Mouse (Mus musculus) hindbrain, embryonic 10.5 days (tissue): ENCODE measurements around the gene Baz1b. TPM values are rescaled to one million over a fixed set of nuclear protein-coding genes. Genes with fewer than 3 reads are reported as not detected.

ENCODE experiments used
- DNase-seq: peaks from one replicate; pipeline ENCODE4 v3.0.0-alpha.2; 2017; ENCODE audit warnings: low spot score
- H3K27ac ChIP-seq: fragments of 300-500 bp; sonication (generic); 2 replicates; pipeline ENCODE4 v1.5.1; 2016; ENCODE audit warnings: mild to moderate bottlenecking, moderate library complexity
- H3K27me3 ChIP-seq: fragments of 300-500 bp; sonication (generic); 2 replicates; pipeline ENCODE4 v1.6.1; 2016; ENCODE audit warnings: mild to moderate bottlenecking; ENCODE audit not compliant: poor library complexity, insufficient read depth, severe bottlenecking
- H3K36me3 ChIP-seq: fragments of 300-500 bp; sonication (generic); 2 replicates; pipeline ENCODE4 v1.6.1; 2016; ENCODE audit warnings: mild to moderate bottlenecking, moderate library complexity
- H3K4me1 ChIP-seq: fragments of 300-500 bp; sonication (generic); replicated peaks from 2 replicates; pipeline ENCODE4 v1.6.1; 2016; ENCODE audit warnings: mild to moderate bottlenecking
- H3K4me3 ChIP-seq: fragments of 300-500 bp; sonication (generic); 2 replicates; pipeline ENCODE4 v1.5.1; 2016; ENCODE audit warnings: mild to moderate bottlenecking, moderate library complexity
- H3K9me3 ChIP-seq: fragments of 300-500 bp; sonication (generic); 2 replicates; pipeline ENCODE4 v1.6.1; 2016; ENCODE audit warnings: mild to moderate bottlenecking, moderate library complexity
- WGBS: fragments of 180-500 bp; shearing (Covaris S2); methylation state at CpG from one replicate; pipeline ENCODE4 v1.1.7; 2016; 5-methylcytosine and 5-hydroxymethylcytosine counted together
- polyA plus RNA-seq: library from polyadenylated mRNA; unstranded; fragments of >200 nt; fragmentation: Nextera tagmentation; extraction: Ambion mirVana; gene quantifications from 2 replicates; pipeline ENCODE4 v1.2.1, GENCODE M21; 2016

Gene Baz1b
- polyA plus RNA-seq, 1 experiment from 2014 or later, result 41.1 TPM

DNA sequence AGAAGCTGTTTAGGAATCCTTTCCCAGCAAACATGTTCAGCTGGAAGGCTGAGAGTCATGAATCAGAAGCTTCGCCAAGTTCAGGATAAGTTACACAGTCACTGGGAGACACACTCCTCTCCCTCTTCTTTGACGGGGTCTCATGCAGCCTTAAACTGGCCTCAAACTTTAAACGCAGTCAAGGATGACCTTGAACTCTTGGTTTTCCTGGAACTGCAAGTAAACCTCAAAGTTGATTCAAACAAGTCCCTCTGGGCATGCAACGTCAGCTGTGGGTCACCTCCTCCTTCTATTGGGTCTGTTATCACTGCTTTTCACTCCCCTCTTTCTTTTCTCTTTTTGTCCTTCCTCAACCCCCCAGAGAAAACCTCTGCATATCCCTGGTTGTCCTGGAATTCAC, 20.2 kb upstream of the Baz1b start:
- no peaks in the 10 kb centered on the region for H3K9me3 ChIP-seq
- DNase-seq, result no peak
- no peaks in the 10 kb centered on the region for H3K27me3 ChIP-seq
- H3K4me3 ChIP-seq, result no peak overlapping the region
- WGBS, result 89% methylated on average over 4 of the region's 4 CpGs
- H3K27ac ChIP-seq, result no peak overlapping the region
- peaks cover 38% of the 10 kb centered on the region for H3K36me3 ChIP-seq
- peaks cover 22% of the 10 kb centered on the region for H3K4me1 ChIP-seq

DNA sequence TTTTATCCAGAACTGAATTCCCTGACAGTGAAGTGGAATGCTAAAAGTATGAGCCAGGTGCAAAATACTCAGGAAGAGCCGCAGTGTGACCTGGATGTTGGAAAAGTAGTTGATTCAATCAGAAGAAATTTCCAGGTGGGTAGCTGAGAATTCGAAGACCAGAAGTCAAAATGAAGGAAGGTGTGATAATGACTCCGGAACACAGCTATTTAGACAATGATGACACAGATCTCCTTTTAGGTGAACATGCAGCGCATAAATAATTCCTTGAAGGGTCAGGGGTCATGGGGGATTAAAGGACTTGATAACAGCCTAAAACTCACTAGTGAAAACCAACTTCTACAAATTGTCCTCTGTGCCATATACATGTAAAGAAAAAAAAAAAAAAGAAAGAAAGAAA, 19.6 kb upstream of the Baz1b start:
- H3K27me3 ChIP-seq, result no peaks in the 10 kb centered on the region
- WGBS, result 97% methylated on average over 4 of the region's 4 CpGs
- peak overlapping the region; percentile 81; the same call in 1 of the 2 replicates for H3K4me3 ChIP-seq
- peaks cover 38% of the 10 kb centered on the region for H3K36me3 ChIP-seq
- no peak for DNase-seq
- H3K4me1 ChIP-seq, result peaks cover 22% of the 10 kb centered on the region
- no peaks in the 10 kb centered on the region for H3K9me3 ChIP-seq
- no peak overlapping the region for H3K27ac ChIP-seq

DNA sequence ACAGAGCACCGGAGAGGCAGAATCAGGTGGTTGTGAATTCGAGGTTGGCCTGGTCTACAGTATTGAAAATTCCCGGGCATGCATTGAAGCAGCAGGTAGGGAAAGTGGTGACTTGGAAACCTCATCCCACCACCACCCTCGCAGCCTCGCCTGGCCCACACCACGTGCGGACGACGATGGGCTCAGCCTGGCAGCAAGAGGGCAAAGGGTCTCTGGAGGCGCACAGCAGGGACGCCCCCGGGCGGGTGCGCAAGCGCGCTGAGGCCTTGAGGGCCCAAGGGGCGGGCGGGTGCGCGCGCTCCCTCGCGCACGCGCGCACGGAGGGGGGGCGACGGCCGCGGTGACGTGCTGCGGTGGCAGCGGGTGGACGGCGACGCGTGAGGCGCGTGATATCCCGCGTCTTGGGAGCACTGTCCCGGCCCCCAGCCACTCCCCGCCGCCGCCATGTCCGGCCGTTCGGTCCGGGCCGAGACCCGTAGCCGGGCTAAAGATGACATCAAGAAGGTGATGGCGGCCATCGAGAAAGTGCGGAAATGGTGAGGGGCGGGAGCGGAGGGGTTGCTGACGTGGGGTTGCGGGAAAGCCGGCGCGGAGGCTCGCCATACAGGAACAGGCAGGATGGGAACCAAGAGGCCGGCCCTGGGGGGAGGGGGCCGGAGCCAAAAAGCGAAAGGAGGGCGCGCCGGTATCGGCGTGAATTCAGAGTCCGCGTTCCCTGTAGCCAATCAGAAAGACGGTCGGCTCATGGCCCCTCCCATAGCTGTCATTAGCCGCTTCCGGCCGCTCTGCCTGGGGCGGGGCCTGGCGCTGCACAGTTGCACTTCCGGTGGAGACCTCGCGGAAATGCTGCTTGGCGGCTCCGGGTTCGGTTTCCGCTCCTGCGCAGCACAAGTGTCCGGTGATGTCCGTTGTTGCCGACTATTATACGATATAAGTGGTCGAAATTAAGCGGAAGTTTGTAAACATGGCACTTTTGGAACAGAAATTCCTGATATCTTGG, 18.7 kb upstream of the Baz1b start, which contains the start of gene Bcl7b:
Gene Bcl7b, plus strand, starts transcription at position 221 of the 1,000 bp plus-strand sequence.
- WGBS, result 3% methylated on average over 95 of the region's 95 CpGs
- Histone ChIP-seq H3K4me1 (peaks cover 22% of the 10 kb centered on the region), H3K4me3 (peak within 1 kb of the TSS; percentile 81)

DNA sequence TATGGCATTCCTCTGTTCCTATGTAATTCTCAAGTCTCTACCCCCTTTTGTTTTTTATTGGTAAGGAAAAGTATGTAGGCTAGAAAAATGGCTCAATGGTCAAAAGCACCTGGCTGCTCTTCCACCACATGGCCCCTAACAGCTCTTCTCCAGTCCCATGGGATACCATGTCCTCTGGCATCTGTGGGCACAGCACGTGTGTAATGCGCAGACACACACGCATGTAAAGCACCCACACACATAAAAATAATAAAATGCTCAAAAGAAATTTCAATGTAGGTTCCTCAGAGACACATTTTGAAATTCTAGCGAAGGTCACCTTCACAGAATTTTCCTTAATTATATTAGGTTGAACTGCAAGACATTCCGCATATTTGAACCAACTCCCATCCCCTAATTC, 17.6 kb upstream of the Baz1b start:
- peaks cover 41% of the 10 kb centered on the region for H3K36me3 ChIP-seq
- H3K9me3 ChIP-seq, result no peaks in the 10 kb centered on the region
- DNase-seq, result no peak
- H3K4me3 ChIP-seq, result peak overlapping the region; percentile 81
- 95% methylated on average over 5 of the region's 5 CpGs for WGBS
- peaks cover 22% of the 10 kb centered on the region for H3K4me1 ChIP-seq
- peak overlapping the region; percentile 99 for H3K27ac ChIP-seq
- H3K27me3 ChIP-seq, result no peaks in the 10 kb centered on the region

More for the DNA sequence above, 18.7 kb upstream of the Baz1b start, which contains the start of gene Bcl7b:
- Histone ChIP-seq H3K36me3 (peaks cover 38% of the 10 kb centered on the region), H3K9me3 (no peaks in the 10 kb centered on the region), H3K27me3 (no peaks in the 10 kb centered on the region), H3K27ac (peak within 1 kb of the TSS; percentile 99)
- peak; percentile 98 for DNase-seq

DNA sequence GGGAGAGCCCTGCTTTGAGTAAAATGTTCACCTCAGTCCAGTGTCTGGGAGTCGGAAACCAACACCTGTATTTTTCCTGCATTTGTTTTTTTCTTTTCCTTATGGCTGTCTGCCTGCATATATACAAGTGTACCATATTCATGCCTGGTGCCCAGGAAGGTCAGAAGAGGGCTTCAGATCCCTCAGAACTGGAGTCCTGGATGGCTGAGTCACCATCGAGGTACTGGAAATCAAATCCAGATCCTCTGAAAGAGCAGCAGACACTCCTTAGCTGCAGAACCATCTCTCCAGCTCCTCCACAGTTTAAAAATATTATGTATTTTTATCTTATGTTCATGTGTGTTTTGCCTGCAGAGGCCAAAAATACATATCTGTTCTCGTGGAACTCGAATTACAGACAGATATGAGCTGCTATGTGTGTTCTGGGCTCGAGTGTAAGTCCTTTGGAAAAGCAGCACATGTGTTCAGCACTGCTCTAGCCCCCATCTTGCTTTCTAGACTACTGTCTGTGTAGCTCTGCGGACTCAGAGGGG, 15.3 kb upstream of the Baz1b start:
- WGBS, result 91% methylated on average over 6 of the region's 6 CpGs
- Histone ChIP-seq H3K27ac (no peak overlapping the region), H3K27me3 (no peaks in the 10 kb centered on the region), H3K4me3 (no peak overlapping the region), H3K4me1 (peaks cover 22% of the 10 kb centered on the region), H3K9me3 (no peaks in the 10 kb centered on the region), H3K36me3 (peaks cover 63% of the 10 kb centered on the region)
- DNase-seq, result no peak

DNA sequence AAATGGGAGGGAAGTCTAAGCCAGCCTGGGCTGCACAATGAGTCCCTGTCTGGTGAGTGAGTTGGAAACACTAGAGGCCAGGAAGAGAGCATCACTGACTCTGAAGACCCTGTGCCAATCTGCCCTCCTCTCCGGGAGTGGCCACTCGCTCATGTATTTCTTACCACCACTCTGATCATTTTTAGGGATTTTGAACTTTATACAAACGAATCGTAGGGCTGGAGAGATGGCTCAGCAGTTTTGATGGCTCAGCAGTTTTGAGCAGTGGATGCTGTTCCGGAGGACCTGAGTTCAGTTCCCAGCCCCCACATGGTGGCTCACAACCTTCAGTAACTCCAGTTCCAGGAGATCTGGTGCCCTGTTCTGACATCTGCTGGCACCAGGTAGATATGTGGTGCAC, 14.1 kb upstream of the Baz1b start:
- peaks cover 75% of the 10 kb centered on the region for H3K36me3 ChIP-seq
- H3K9me3 ChIP-seq, result no peaks in the 10 kb centered on the region
- DNase-seq, result no peak
- no peaks in the 10 kb centered on the region for H3K27me3 ChIP-seq
- 94% methylated on average over 5 of the region's 5 CpGs for WGBS
- H3K27ac ChIP-seq, result no peak overlapping the region
- no peak overlapping the region for H3K4me3 ChIP-seq
- H3K4me1 ChIP-seq, result peaks cover 19% of the 10 kb centered on the region

DNA sequence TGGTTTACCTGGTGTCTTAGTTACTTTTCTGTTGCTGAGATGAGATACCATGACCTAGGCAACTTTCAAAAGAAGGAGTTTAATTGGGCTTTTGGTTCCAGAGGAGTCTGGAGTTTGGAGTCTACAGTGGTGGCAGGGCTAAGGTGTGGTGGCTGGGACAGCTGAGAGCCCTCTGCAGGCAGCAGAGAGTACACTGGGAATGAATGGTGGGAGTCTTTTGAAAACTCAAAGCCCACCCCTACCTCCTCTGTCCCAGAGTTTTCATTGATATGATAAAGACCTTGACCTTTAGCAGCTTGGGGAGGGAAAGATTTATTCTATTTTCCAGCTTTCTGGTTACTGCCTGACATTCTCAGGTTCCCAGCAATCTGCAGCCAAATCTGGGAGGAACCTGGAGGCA, 12.0 kb upstream of the Baz1b start:
- DNase-seq, result no peak
- Histone ChIP-seq H3K9me3 (no peaks in the 10 kb centered on the region), H3K27me3 (no peaks in the 10 kb centered on the region), H3K4me1 (peaks cover 4% of the 10 kb centered on the region; the same call in 1 of the 2 replicates), H3K4me3 (no peak overlapping the region), H3K36me3 (peaks cover 95% of the 10 kb centered on the region), H3K27ac (no peak overlapping the region)

DNA sequence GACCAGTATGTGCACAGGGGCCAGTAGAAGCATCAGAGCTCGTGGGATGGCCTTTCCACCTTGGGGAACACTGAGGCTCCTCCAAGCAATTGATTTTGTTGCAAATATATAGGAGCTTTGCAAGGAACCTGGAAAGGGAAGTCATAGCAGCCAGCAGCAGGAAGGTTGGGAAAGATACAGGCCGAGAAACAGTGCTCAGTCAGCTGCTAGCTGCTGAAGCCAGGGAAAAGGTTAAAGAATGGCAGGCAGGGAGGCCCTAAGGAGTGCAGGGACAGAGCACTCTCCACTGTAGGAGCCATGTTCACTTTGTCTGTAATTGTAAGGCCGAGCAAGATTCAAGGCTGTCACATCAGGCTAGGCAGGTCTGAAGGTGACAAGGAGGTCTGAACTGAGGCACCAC, 8.5 kb upstream of the Baz1b start:
- WGBS, result 81% methylated on average over 3 of the region's 3 CpGs
- no peaks in the 10 kb centered on the region for H3K9me3 ChIP-seq
- no peak overlapping the region for H3K27ac ChIP-seq
- no peak for DNase-seq
- H3K4me1 ChIP-seq, result no peaks in the 10 kb centered on the region
- H3K36me3 ChIP-seq, result peaks cover 98% of the 10 kb centered on the region
- no peak overlapping the region for H3K4me3 ChIP-seq
- no peaks in the 10 kb centered on the region for H3K27me3 ChIP-seq

DNA sequence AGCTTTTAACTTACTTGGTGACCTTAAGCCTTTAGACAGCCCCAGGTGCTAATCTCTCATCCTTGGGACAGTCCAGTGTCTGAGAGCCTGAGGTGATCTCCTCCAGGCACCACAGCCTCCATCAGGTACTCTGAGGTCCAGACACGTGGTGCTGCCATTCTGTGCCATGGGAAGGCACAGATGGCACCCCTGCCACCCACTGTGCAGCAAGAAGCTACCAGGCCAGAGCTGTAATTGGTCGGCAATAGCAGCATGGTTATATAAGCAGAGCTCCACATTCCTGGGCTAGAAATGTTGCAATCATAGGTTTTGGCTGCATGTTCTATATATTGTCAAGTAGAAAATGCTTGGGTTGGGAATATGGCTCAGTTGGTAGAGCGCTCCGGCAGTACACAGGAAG, 8.1 kb upstream of the Baz1b start:
- Histone ChIP-seq H3K4me1 (no peaks in the 10 kb centered on the region), H3K9me3 (no peaks in the 10 kb centered on the region), H3K4me3 (no peak overlapping the region), H3K27me3 (no peaks in the 10 kb centered on the region), H3K27ac (no peak overlapping the region), H3K36me3 (peaks cover 96% of the 10 kb centered on the region)
- DNase-seq, result no peak
- WGBS, result 86% methylated on average over 4 of the region's 4 CpGs

DNA sequence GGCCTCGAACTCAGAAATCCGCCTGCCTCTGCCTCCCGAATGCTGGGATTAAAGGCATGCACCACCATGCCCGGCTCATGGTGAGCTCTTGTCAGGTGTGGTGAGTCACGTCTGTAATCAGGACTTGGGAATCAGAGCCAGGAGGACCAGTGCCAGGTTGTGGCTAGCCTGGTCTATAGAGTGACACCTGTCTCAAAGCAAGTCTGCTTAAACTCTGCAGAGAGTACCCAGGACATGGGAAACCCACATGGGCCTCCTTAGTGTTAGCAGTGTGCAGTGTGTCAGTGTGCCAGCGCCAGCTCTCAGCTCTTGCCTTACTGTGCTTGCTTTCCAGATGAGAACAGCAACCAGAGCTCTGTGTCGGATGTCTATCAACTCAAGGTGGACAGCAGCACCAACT, 7.4 kb upstream of the Baz1b start:
- peaks cover 3% of the 10 kb centered on the region; the same call in 1 of the 2 replicates for H3K9me3 ChIP-seq
- 95% methylated on average over 7 of the region's 7 CpGs for WGBS
- no peaks in the 10 kb centered on the region for H3K27me3 ChIP-seq
- H3K27ac ChIP-seq, result no peak overlapping the region
- H3K36me3 ChIP-seq, result peaks cover 95% of the 10 kb centered on the region
- no peak overlapping the region for H3K4me3 ChIP-seq
- DNase-seq, result no peak
- H3K4me1 ChIP-seq, result no peaks in the 10 kb centered on the region

DNA sequence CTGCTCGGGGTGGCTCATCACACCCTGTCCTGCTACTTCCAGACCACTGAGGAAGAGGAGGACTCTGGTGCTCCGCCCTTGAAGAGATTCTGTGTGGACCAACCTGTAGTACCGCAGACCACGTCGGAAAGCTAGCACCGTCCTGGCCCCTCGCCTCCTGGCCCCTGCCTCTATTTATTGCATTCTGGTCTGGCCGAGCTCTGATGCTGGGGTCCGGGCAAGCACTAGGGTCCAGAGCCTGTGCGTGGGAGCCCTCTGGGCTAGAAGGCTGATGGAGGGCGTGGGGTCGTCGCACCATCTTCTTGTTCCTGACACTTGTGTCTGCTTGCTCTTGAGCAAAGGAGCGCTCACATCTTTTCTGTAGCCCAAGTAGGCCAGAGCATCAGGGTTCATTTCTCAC, 6.3 kb upstream of the Baz1b start:
- Histone ChIP-seq H3K4me1 (no peaks in the 10 kb centered on the region), H3K9me3 (peaks cover 5% of the 10 kb centered on the region; the same call in 1 of the 2 replicates), H3K27ac (no peak overlapping the region), H3K4me3 (no peak overlapping the region), H3K36me3 (peaks cover 87% of the 10 kb centered on the region), H3K27me3 (no peaks in the 10 kb centered on the region)
- 97% methylated on average over 14 of the region's 14 CpGs for WGBS
- DNase-seq, result no peak

DNA sequence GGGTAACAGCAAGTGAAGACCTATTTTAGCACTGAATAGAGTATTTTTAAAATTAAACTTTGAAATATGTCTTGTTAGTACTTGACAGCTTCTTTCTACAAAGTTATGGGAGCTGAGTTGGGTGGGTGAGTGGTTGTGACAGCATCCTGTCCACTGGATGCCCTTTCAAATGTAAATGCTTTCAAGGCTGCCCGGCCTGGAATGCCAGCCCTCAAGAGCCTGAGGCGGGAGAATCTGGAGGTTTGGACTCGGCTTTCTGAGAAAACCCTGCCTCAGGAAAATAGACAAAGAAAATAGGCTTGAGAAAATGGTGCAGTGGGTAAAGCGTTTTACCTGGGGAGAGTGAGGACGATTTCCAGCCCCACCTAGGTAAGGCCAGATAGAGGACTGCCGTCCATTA, 5.3 kb upstream of the Baz1b start:
- peaks cover 78% of the 10 kb centered on the region for H3K36me3 ChIP-seq
- peaks cover 5% of the 10 kb centered on the region; the same call in 1 of the 2 replicates for H3K9me3 ChIP-seq
- no peaks in the 10 kb centered on the region for H3K27me3 ChIP-seq
- DNase-seq, result no peak
- 72% methylated on average over 6 of the region's 6 CpGs for WGBS
- H3K4me3 ChIP-seq, result no peak overlapping the region
- H3K27ac ChIP-seq, result no peak overlapping the region
- no peaks in the 10 kb centered on the region; the same call in 1 of the 2 replicates for H3K4me1 ChIP-seq
